Mouse (Mus musculus) lung, postnatal 36 days (tissue): ENCODE data around the gene Prss33.

Experiments used
- DNase-seq: peaks from one replicate; pipeline ENCODE4 v3.0.0; 2022; ENCODE audit warnings: mixed read lengths

Gene Prss33

GRCm38 (mm10) chr17:23823614-23824013 lies 12.2 kb downstream of the Prss33 start:
- no peak for DNase-seq

DNA sequence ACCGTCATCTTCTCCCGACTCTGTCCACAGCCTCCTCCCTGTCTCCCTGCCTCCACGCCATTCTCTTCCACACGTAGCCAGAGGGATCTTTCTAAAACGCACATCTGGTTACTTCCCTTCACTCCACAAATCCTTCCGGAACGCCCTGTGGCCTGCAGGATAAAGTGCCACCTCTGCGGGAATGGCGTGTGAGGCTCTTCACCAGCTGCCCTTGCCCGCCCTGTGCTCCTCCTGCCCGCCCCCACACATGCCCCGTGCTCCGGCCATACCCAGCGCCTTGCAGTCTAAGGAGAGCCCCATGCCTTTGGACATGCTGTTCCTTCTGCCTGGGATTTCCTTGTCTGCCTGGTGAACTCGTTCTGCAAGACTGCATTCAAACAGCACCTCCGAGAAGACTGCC lies 12.8 kb downstream of the Prss33 start:
- DNase-seq, result no peak

- no peak for DNase-seq
Measured at GRCm38 (mm10) chr17:23822094-23822493, 13.8 kb downstream of the Prss33 start.

DNA sequence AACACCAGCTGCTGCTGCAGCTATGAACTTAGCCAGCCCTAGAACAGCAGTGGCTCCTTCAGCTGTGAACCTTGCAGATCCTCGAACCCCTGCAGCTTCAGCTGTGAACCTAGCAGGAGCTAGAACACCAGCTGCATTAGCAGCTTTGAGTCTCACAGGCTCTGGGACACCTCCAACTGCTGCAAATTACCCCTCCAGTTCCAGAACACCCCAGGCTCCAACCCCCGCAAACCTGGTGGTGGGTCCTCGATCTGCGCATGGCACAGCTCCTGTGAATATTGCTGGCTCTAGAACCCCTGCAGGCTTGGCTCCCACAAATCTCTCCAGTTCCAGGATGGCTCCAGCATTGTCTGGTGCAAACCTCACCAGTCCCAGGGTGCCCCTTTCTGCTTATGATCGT lies 15.1 kb downstream of the Prss33 start:
- DNase-seq, result no peak

GRCm38 (mm10) chr17:23819235-23819634 lies 16.6 kb downstream of the Prss33 start:
- DNase-seq, result no peak

- DNase-seq, result no peak
Measured at GRCm38 (mm10) chr17:23818579-23818978, 17.3 kb downstream of the Prss33 start.

DNA sequence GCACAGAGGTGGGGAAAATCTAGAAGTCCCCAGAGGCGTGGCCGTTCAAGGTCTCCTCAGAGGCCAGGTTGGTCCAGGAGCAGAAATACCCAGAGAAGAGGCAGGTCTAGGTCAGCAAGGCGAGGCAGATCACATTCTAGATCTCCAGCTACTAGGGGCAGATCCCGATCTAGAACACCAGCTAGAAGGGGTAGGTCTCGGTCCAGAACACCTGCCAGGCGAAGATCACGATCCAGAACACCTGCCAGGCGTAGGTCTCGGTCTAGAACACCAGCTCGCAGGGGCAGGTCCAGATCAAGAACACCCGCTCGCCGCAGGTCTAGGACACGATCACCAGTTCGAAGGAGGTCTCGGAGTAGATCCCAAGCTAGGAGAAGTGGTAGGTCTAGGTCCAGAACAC lies 20.2 kb downstream of the Prss33 start:
- no peak for DNase-seq

DNA sequence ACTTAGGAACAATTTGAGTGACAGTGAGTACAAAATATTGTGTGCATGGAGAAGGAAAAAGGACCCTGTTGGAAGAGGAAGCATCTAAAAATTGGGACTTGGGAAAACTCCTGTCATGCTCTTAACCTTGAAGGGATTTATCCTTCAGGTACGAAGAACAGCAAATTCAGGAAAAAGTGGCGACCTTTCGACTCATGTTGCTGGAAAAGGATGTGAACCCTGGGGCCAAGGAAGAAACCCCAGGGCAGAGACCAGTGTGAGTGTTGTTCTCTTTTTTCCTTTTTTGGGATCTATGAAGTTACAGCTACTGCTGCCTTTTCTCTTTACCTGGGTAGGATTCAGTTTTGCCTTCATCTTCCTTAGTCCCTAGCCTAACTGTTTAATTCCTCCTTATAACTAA lies 27.9 kb downstream of the Prss33 start:
- DNase-seq, result no peak

DNA sequence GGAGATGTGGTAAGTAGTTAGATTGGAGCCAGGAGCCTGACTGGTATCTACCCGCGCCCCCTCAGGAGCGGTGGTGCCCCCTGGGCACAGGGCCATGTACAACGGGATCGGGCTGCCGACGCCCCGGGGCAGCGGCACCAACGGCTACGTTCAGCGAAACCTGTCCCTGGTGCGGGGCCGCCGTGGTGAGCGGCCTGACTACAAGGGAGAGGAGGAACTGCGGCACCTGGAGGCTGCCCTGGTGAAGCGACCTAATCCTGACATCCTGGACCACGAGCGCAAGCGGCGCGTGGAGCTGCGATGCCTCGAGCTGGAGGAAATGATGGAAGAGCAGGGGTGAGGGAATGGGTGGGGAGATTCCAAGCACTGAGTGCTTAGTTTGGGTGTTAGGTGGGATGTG lies 29.0 kb downstream of the Prss33 start:
- DNase-seq, result peak; percentile 56

DNA sequence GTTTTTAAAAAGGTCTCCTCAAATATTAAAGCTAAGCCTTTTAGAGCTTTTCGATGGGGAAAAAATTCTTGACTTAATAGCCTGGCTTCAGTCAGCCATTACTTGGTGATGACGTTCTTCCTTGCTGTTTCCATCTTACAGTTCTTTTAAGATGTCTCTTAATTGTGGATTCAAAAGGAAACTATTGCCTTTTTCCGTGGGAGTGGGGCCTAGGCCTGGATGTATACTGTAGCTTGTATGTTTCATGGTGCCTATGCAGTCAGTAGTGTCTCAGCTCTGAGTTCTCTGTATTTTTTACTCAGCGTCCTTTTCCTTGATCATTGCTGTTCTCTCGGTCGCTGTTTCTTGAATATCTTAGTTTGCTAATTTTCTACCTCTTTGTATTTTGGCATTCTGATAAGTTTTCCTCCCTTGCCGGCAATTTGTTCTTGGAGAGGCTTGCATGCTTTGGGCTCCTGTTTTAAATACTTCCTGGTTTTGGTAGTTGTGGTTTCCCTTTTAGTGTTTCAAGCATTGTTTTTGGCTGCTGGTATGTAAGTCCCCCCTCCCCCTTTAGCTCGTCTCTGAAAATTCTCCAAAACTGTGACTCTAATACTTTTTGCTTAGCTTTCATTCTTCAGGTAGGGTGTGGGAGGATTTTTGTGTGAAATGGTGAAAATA lies 31.3 kb downstream of the Prss33 start:
- DNase-seq, result peak; percentile 25

DNA sequence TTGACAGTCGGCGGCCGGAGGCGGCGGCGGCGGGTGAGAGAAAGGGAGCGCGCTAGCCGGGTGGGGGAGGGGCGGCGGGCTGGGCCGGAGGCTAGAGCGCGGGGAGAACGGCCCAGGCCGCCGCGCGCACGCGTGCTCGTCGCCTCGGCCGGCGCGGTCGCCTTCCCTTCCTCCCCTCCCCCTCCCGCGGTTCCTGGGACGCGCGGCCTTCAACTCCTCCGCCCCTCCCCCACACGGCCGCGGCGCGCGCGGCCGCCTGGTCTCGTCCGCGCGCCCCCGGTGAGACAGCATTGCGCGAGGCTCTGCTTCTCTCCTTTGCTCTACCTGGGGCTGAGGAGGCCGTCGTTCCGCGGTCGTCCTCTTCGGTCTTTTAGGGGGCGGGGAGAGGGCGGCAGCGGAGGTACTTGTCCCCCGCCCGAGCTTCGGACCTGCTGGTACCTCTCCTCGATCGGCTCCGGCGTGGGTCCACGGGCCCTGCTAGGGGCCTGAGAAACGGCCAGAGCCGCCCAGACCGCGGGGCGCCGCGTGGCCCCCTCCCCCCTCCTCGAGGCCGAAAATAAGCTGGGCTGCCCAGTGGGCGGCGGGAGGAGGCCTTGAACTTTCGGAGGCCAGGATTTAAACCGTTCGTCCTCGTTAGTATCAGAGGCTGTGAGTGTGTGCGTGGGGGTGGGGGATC lies 32.4 kb downstream of the Prss33 start:
- DNase-seq, result peak; percentile 84

DNA sequence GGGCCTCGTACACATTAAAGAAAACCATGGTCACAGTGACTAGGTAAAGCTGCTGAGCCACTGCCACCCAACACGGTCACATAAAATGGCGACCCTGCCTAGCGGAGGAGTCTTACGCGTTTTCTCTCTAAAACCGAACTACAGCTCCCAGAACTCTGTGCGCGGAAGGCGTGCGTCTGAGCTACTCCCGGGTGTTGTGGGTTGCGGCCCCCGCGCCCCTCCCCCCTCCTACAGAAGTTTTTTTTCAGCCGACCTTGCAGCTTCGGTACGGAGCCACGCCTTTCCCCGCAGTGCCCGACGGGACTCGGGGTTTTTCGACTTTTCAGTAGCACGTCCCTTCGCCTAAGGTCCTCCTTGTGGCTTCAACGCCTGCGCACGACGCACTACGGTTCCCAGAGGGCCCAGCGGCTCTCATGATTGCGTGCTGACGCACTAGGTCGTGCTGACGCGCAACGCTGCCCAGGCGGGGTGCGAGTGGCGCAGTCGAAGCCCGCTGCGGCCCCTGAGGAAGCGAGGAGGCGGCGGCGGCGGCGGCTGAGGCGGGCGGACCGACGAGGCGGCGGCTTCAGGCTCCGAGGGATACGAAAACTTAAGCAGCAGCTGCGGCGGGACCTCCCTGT lies 33.0 kb downstream of the Prss33 start:
- peak; percentile 99 for DNase-seq

GRCm38 (mm10) chr17:23801627-23802026 lies 34.2 kb downstream of the Prss33 start:
- DNase-seq, result no peak

- no peak for DNase-seq
Measured at GRCm38 (mm10) chr17:23797316-23797715, 38.5 kb downstream of the Prss33 start.

- no peak for DNase-seq
Measured at GRCm38 (mm10) chr17:23795323-23795722, 40.5 kb downstream of the Prss33 start.

DNA sequence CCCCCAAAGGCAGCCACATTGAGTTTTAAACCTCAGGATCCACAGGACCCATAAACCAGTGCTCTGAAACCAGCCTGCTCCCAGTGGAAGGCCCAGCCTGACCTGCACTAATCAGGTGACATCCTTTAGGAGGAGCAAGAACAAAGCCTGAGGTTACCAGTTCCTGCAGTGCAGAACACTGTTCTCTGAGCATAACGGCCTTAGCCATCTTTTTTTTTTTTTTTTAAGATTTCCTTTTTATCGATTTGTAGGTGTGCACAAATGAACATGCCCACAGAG lies 44.8 kb downstream of the Prss33 start:
- no peak for DNase-seq

GRCm38 (mm10) chr17:23790269-23791078 lies 45.4 kb downstream of the Prss33 start, which contains the start of gene Srrm2:
Srrm2 (plus strand) TSS chr17:23790532.
- peak; percentile 62 for DNase-seq

DNA sequence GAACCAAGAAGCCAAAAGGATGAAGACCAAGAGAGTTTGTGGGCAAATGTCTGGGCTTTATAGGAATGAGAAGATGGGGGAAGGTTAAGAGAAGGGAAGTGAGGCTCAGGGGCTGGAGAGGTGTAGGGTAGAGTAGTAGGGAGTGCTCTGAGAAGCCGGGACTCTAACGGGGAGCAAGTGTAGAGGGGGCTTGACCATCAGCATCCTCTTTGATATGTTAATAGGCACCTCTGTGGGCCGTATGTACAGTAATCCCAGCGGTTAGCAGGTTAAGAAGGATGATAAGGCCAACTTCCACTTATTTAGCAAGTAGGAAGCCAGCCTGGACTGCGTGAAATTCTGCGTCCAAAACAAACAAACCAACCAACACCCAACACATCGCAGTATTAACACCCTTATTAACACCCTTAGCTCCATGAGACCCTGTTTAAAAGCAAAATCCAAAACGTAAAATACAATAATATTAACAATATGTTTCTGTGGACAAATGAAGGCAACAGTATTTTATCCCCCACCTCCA lies 46.0 kb downstream of the Prss33 start:
- DNase-seq, result no peak

GRCm38 (mm10) chr17:23788973-23789372 lies 46.9 kb downstream of the Prss33 start:
- no peak for DNase-seq

DNA sequence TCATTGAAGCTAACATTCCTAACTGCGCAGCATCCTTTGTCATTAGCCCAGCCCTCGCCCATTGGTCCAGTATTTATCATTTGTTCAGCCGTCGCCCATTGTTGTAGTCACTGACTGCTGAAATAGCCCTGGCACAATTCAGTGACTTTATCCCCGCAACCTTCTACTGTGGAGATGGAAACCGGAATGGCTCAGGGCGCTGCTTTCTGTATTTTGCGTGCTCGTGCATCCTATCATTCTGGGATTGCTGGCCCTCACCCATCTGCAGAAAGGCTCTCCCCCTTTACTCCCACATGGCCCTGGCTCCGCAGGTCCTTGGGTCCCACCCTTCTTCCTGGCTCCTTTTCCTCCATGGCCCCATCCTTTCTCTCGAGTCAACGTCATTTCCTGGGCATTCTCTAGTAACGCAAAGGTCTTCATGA lies 49.3 kb downstream of the Prss33 start:
- DNase-seq, result peak; percentile 17

DNA sequence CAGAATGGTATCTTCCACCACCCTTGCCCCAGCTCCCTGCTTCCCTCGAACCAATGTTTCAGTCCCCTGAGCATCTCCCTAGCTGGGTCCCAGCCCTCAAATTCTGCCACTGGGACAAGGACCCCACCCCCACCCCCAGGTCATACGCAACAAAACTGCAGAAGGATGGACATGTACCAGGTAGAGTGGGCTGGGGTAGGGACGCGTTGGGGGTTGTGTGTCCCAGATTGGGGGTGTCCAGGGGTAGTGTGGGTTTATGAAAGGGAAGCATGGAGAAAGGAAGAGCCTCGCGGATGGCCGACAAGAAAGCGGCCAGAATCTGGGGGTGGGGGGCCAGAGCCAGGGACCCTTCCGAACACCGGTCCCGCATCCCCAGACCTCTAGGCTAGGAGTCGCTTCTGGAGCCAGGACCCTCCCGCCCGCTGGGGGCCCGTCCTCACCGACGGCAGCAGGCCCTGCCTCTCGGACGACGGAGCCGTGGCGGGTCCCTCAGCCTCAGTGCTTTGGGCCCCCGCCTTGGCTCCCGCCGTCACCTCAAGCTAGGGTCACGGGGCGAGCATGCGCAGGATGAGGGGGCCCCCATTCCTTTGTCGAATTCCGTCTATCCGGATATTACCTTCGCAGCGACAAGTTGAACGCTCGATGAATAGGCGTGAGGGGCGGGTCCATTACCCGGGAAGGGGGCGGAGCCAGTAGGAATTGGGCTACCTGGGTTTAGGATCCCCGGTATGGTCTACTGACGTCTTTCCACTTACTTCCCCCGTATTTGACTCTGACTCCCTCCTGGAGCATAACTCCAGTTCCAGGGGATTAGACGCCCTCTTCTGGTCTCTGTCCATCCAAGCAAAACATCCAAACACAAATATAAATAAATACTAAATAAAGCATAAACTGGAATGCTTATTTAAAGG lies 50.0 kb downstream of the Prss33 start, which contains the start of gene Flywch2:
Flywch2 (minus strand) TSS at position 521 of the 911 bp plus-strand sequence.
- peak; percentile 90 for DNase-seq

GRCm38 (mm10) chr17:23783352-23783751 lies 52.5 kb downstream of the Prss33 start:
- DNase-seq, result no peak
